Mouse (Mus musculus) lung, adult 2 months (tissue): ENCODE measurements around the gene Plekhh3.

ENCODE experiments used
- CTCF ChIP-seq: fragments of 200-500 bp; IDR thresholded peaks from 2 replicates; pipeline ENCODE4 v1.5.1; 2011; ENCODE audit warnings: mild to moderate bottlenecking, low read length, control low read depth; ENCODE audit not compliant: insufficient read depth
- POLR2A ChIP-seq: fragments of 200-500 bp; IDR thresholded peaks from 2 replicates; pipeline ENCODE4 v1.6.1; 2011; ENCODE audit warnings: low read depth, mild to moderate bottlenecking, control low read depth, low read length, borderline replicate concordance; ENCODE audit errors: extremely low read depth

GRCm38 (mm10) chr11:101118105-101118504 lies 53.0 kb downstream of the Plekhh3 start:
- TF ChIP-seq CTCF (no peak), POLR2A (no peak)
